Mouse (Mus musculus): Measurements from ENCODE around the gene Kif5a. TPM values are rescaled to one million over a fixed set of nuclear protein-coding genes. Genes with fewer than 3 reads are reported as not detected.

Gene Kif5a
- polyA plus RNA-seq, 1 experiment: 1.7 TPM

DNA sequence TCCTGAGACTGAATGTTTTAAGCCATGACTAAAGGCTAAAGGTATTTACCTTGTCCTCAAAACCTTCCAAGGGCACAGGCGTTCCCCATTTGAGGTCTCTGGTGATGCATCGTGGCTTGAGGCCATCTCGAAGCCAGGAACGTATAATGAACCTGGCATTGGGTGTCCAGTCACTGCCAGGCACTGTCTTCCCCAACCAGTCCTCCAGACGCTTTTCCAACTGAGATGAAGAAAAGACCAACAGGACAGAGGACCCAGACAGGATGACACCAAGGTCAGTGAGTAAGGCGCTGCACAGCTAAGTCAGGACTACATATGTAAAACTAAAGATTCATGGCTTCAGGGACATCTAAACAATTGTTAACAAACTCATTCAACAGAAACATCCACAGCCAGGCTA, 37.2 kb upstream of the Kif5a start:
- H3K4me3 ChIP-seq (replicated peaks; ENCODE audit: control insufficient read depth, low read depth, low read length): no peak overlapping the region
- WGBS: 88% methylated on average over 6 of the region's 6 CpGs
- H3K27ac ChIP-seq (ENCODE audit: control insufficient read depth, insufficient read depth, low read depth, low read length, poor library complexity): no peak overlapping the region
- H3K4me1 ChIP-seq (ENCODE audit: control insufficient read depth, insufficient read depth, low read length): no peaks in the 10 kb centered on the region
- TF ChIP-seq POLR2A (IDR thresholded peaks at IDR 0.05; ENCODE audit: borderline replicate concordance, control insufficient read depth, low read depth, low read length): no peak
- no peak for TF ChIP-seq CTCF (IDR thresholded peaks at IDR 0.05; ENCODE audit: control insufficient read depth, insufficient read depth, low read length)

GRCm38 (mm10) chr10:127297015-127297871, 34.1 kb upstream of the Kif5a start:
- TF ChIP-seq CTCF (IDR thresholded peaks at IDR 0.05; ENCODE audit: control insufficient read depth, insufficient read depth, low read length): no peak
- TF ChIP-seq POLR2A (IDR thresholded peaks at IDR 0.05; ENCODE audit: borderline replicate concordance, control insufficient read depth, low read depth, low read length): no peak
- Histone ChIP-seq H3K4me1 (ENCODE audit: control insufficient read depth, insufficient read depth, low read length) (no peaks in the 10 kb centered on the region), H3K4me3 (replicated peaks; ENCODE audit: control insufficient read depth, low read depth, low read length) (no peak overlapping the region), H3K27ac (ENCODE audit: control insufficient read depth, insufficient read depth, low read depth, low read length, poor library complexity) (no peak overlapping the region)
- 90% methylated on average over 16 of the region's 16 CpGs for WGBS

DNA sequence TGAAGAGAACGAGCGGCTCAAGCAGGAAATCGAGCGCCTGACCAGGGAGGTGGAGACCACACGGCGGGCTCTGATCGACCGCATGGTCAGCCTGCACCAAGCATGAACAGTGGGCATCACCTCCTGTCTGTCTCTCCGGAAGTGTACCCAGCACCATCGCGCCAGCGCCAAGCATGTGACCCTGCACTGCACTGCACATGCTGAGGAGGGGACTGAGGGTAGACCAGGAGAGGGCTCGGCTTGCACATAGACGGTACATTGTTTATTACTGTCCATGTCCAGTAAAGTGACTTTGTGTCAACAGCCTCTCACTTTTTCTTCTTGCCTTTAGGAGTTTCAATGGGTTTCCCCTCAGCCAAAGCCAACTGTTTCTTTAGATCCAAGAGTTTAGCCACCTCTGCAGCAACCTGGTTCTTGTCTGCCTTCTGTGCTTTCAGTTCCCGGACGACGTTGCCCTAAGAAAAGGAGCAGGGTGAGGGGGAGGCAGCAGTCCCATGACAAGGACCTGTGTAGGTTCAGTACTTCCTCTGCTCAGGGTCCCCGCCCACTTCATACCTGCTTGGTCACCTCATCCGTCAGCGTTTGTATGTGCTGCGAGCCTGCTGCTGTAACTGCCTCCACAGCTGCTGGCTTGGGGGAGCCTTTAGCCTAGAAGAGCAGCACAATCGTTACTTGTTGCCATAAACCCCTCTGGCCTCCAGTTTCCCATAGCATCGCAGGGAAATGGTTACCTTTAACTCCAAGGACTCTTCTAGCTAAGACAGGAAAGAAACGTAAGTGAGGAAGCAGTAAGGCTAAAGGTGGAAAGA, 33.0 kb upstream of the Kif5a start:
- no peak overlapping the region for H3K4me3 ChIP-seq (replicated peaks; ENCODE audit: control insufficient read depth, low read depth, low read length)
- TF ChIP-seq CTCF (IDR thresholded peaks at IDR 0.05; ENCODE audit: control insufficient read depth, insufficient read depth, low read length) (no peak), POLR2A (IDR thresholded peaks at IDR 0.05; ENCODE audit: borderline replicate concordance, control insufficient read depth, low read depth, low read length) (peak; percentile 33; the same call in 1 of the 2 replicates)
- H3K4me1 ChIP-seq (ENCODE audit: control insufficient read depth, insufficient read depth, low read length): no peaks in the 10 kb centered on the region
- WGBS: 85% methylated on average over 24 of the region's 24 CpGs
- no peak overlapping the region for H3K27ac ChIP-seq (ENCODE audit: control insufficient read depth, insufficient read depth, low read depth, low read length, poor library complexity)

GRCm38 (mm10) chr10:127294895-127295510, 31.9 kb upstream of the Kif5a start:
- Histone ChIP-seq H3K27ac (ENCODE audit: control insufficient read depth, insufficient read depth, low read depth, low read length, poor library complexity) (no peak overlapping the region), H3K4me3 (replicated peaks; ENCODE audit: control insufficient read depth, low read depth, low read length) (no peak overlapping the region), H3K4me1 (ENCODE audit: control insufficient read depth, insufficient read depth, low read length) (no peaks in the 10 kb centered on the region)
- TF ChIP-seq CTCF (IDR thresholded peaks at IDR 0.05; ENCODE audit: control insufficient read depth, insufficient read depth, low read length): no peak
- TF ChIP-seq POLR2A (IDR thresholded peaks at IDR 0.05; ENCODE audit: borderline replicate concordance, control insufficient read depth, low read depth, low read length): no peak
- WGBS: 92% methylated on average over 10 of the region's 10 CpGs

GRCm38 (mm10) chr10:127293590-127294113, 30.5 kb upstream of the Kif5a start:
- WGBS: 87% methylated on average over 3 of the region's 3 CpGs
- no peak overlapping the region for H3K27ac ChIP-seq (ENCODE audit: control insufficient read depth, insufficient read depth, low read depth, low read length, poor library complexity)
- no peaks in the 10 kb centered on the region; the same call in 1 of the 2 replicates for H3K4me1 ChIP-seq (ENCODE audit: control insufficient read depth, insufficient read depth, low read length)
- no peak overlapping the region for H3K4me3 ChIP-seq (replicated peaks; ENCODE audit: control insufficient read depth, low read depth, low read length)
- TF ChIP-seq CTCF (IDR thresholded peaks at IDR 0.05; ENCODE audit: control insufficient read depth, insufficient read depth, low read length) (no peak), POLR2A (IDR thresholded peaks at IDR 0.05; ENCODE audit: borderline replicate concordance, control insufficient read depth, low read depth, low read length) (no peak)

DNA sequence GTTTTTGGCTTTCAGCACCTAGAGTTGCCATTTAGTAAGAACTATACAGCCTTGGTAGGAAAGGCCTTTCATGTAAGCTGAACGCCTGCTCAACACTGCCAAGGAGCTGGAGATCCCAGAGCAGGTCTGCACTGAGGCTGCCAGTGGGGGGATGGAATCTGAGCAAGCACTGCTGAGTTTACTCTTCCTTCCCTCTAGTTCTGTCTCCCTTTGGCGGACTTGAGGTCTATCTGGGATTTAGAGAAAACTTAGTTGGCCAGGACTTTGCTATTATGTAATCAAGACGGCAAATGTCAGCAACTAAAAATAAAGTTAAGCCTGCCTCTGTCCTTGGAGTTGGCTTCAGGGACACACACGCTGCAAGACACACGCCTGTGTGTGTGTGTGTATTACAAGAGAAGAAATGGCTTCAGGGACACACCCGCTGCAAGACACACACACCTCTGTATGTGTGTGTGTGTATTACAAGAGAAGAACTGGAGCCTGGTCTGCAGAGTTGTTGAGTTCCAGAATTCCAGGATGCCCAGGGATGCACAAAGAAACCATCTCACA, 29.9 kb upstream of the Kif5a start:
- TF ChIP-seq POLR2A (IDR thresholded peaks at IDR 0.05; ENCODE audit: borderline replicate concordance, control insufficient read depth, low read depth, low read length) (no peak), CTCF (IDR thresholded peaks at IDR 0.05; ENCODE audit: control insufficient read depth, insufficient read depth, low read length) (no peak)
- H3K27ac ChIP-seq (ENCODE audit: control insufficient read depth, insufficient read depth, low read depth, low read length, poor library complexity): no peak overlapping the region
- no peak overlapping the region for H3K4me3 ChIP-seq (replicated peaks; ENCODE audit: control insufficient read depth, low read depth, low read length)
- no peaks in the 10 kb centered on the region; the same call in 1 of the 2 replicates for H3K4me1 ChIP-seq (ENCODE audit: control insufficient read depth, insufficient read depth, low read length)
- 62% methylated on average over 6 of the region's 6 CpGs for WGBS

DNA sequence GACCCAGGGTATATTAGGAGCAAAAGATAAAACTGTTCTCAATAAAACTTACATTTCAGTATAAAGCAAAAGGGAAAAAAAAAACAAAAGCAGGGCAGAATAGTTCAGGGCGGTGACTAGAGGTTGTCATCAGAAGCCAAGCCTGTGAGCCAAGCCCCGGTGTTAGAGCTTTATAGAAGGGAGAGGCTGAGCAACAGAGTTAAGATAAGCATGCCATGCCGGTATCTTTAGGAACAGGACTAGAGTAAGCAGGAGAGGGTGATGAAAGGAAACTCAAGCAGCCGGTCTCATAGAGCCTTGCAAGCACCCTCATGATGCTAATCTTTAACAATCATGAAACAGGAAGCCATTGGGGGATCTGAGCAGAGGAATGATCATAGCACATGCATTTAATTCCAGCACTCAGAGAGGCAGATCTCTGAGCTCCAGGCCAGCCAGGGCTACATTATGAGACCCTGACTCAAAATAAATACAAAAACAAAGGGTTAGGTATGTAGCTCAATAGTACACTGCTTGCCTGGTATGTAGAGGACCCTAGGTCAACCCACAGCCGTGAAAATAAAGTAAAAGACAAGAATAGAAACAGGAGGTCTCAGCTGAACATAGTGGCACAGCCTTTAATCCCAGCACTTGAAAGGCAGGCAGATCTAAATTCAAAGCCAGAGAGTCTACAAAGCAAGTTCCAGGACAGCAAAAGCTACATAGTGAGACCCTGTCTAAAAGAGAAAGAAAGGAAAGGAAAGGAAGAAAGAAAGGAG, 28.9 kb upstream of the Kif5a start:
- Histone ChIP-seq H3K27ac (ENCODE audit: control insufficient read depth, insufficient read depth, low read depth, low read length, poor library complexity) (peak overlapping the region; percentile 17; the same call in 1 of the 2 replicates), H3K4me3 (replicated peaks; ENCODE audit: control insufficient read depth, low read depth, low read length) (peak overlapping the region; percentile 45), H3K4me1 (ENCODE audit: control insufficient read depth, insufficient read depth, low read length) (no peaks in the 10 kb centered on the region; the same call in 1 of the 2 replicates)
- TF ChIP-seq CTCF (IDR thresholded peaks at IDR 0.05; ENCODE audit: control insufficient read depth, insufficient read depth, low read length) (no peak), POLR2A (IDR thresholded peaks at IDR 0.05; ENCODE audit: borderline replicate concordance, control insufficient read depth, low read depth, low read length) (no peak)
- WGBS: 14% methylated on average over 5 of the region's 5 CpGs

All from bone marrow, adult 2 months (tissue).